Mouse (Mus musculus): ENCODE measurements at regions not wholly inside any gene's neighbourhood (a gene's known extent, or its start where the extent isn't known, plus 50 kb on each side); places are given as distances from the start of the nearest gene placed in this dataset.

DNA sequence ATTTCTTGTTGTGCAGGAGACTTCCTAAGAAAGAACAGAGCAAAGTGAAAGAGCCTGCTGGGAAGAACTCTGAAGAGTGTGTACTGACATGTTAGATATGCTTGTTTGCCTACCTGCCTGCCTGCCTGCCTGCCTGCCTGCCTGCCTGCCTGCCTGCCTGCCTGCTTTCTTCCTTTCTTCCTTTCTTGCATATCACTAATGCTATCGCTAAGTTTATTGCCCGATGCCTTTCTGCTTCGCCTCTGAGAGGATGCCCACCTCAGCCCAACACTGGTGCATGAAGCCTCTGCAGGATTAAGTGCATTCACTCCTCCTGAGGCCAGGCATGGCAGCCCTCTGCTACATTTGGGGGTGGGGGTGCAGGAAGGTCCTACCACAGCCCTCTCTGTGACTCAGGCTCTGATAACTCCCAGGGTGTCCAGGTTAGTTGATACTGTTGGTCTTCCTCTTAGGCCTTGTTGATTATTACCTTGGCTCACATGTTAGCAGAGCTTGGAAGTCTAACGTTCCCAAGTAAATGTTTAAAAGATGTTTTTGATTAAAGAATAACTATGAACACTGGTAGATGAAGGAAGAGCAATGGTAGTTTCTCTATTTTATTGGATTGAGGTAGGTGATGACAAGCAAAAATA lies 547.6 kb downstream of the Etv1 start:
- no peaks in the 10 kb centered on the region for H3K36me3 ChIP-seq (replicated peaks in 1 of 2; ENCODE audit: control insufficient read depth in 1 of 2, insufficient read depth in 1 of 2, low read length in 1 of 2)
- H3K27ac ChIP-seq (ENCODE audit: insufficient read depth, low read depth) = no peak overlapping the region
- no peaks in the 10 kb centered on the region for H3K79me2 ChIP-seq (replicated peaks; ENCODE audit: control insufficient read depth, extremely low read depth, insufficient read depth, poor library complexity, severe bottlenecking)
- H3K4me1 ChIP-seq (ENCODE audit: control insufficient read depth in 1 of 2, insufficient read depth in 2 of 2) = no peaks in the 10 kb centered on the region
- no peaks in the 10 kb centered on the region for H3K9me3 ChIP-seq (replicated peaks; ENCODE audit: low read length)
- no peak for TF ChIP-seq SIN3A (IDR thresholded peaks at IDR 0.05; ENCODE audit: low read length)
- TF ChIP-seq HCFC1 (IDR thresholded peaks at IDR 0.05; ENCODE audit: low read depth, low read length) = no peak
- TF ChIP-seq KAT2A (IDR thresholded peaks at IDR 0.05; ENCODE audit: insufficient replicate concordance, low read length) = no peak
- TF ChIP-seq SMC3 (IDR thresholded peaks at IDR 0.05; ENCODE audit: low read depth, low read length) = no peak
- no peak for TF ChIP-seq BHLHE40 (IDR thresholded peaks at IDR 0.05; ENCODE audit: low read depth, low read length)
- no peak overlapping the region for H3K4me3 ChIP-seq (replicated peaks in 1 of 3; ENCODE audit: low read depth in 2 of 3, low read length in 2 of 3, poor library complexity in 1 of 3)
- H3K4me2 ChIP-seq (ENCODE audit: insufficient read depth, low read depth, poor library complexity, severe bottlenecking) = no peak overlapping the region
- in situ Hi-C loops (cut with MboI; ENCODE audit: low pct_ligation_motif_present, low pct_unique_long_range_greater_than_20kb, low sequenced_read_pairs) = no loop called here
- H3K27me3 ChIP-seq (replicated peaks) = no peaks in the 10 kb centered on the region
- H3K9ac ChIP-seq (ENCODE audit: insufficient read depth, low read depth) = no peak overlapping the region
- dilution Hi-C loops (cut with MboI; ENCODE audit: extremely low pct_ligation_motif_present, extremely low pct_unique_long_range_greater_than_20kb, low sequenced_read_pairs) = no loop called here
- DNase-seq (ENCODE audit: extremely low read depth) = no peak

DNA sequence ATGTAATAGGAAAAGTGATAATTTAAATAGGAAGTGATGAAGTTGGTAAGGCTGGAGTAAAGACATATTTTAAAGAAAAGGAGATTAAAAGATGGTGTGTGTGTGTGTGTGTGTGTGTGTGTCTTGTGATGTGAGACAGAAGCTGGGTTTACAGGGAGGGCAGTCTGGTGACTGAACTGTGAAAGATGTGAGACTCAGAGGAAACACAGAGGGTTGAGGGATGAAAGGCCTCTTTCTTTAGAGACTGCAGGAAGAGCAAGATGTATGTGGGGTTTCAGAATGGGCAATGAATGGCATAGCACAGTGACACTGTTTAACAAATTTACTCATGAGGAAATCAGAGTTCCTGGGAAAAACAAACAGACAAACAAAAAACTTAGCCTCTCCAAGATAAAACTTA lies 549.2 kb downstream of the Etv1 start:
- H3K36me3 ChIP-seq (replicated peaks in 1 of 2; ENCODE audit: control insufficient read depth in 1 of 2, insufficient read depth in 1 of 2, low read length in 1 of 2) = no peaks in the 10 kb centered on the region
- TF ChIP-seq MXI1 (IDR thresholded peaks at IDR 0.05; ENCODE audit: low read depth, low read length) = no peak
- no peak for TF ChIP-seq POLR2A (IDR thresholded peaks at IDR 0.05; ENCODE audit: low read depth, low read length)
- no peak for TF ChIP-seq JUN (IDR thresholded peaks at IDR 0.05; ENCODE audit: insufficient read depth, low read depth, low read length)
- no peak for TF ChIP-seq IRF4 (IDR thresholded peaks at IDR 0.05; ENCODE audit: low read depth, low read length)
- no peak for TF ChIP-seq ZNF384 (IDR thresholded peaks at IDR 0.05; ENCODE audit: low read depth, low read length)
- TF ChIP-seq HCFC1 (IDR thresholded peaks at IDR 0.05; ENCODE audit: low read depth, low read length) = no peak
- no peak for TF ChIP-seq UBTF (IDR thresholded peaks at IDR 0.05; ENCODE audit: low read depth, low read length)
- no peak for TF ChIP-seq CHD1 (IDR thresholded peaks at IDR 0.05; ENCODE audit: low read depth, low read length)
- no peak for TF ChIP-seq MEF2A (IDR thresholded peaks at IDR 0.05; ENCODE audit: borderline replicate concordance, low read depth, low read length)
- no peak for TF ChIP-seq ZKSCAN1 (IDR thresholded peaks at IDR 0.05; ENCODE audit: borderline replicate concordance, low read depth, low read length)
- no peak for TF ChIP-seq ZMIZ1 (IDR thresholded peaks at IDR 0.05; ENCODE audit: low read depth, low read length)
- TF ChIP-seq TBP (conservative IDR thresholded peaks at IDR 0.05; ENCODE audit: low read depth, low read length) = no peak
- no peak for TF ChIP-seq POLR2AphosphoS2 (IDR thresholded peaks at IDR 0.05; ENCODE audit: low read depth, low read length)
- no peak for TF ChIP-seq ZC3H11A (IDR thresholded peaks at IDR 0.05; ENCODE audit: low read depth, low read length)
- TF ChIP-seq SMC3 (IDR thresholded peaks at IDR 0.05; ENCODE audit: low read depth, low read length) = no peak
- no peak for TF ChIP-seq ELF1 (IDR thresholded peaks at IDR 0.05; ENCODE audit: low read depth, low read length)
- dilution Hi-C loops (cut with MboI; ENCODE audit: extremely low pct_ligation_motif_present, extremely low pct_unique_long_range_greater_than_20kb, low sequenced_read_pairs) (no loop called here), in situ Hi-C loops (cut with MboI; ENCODE audit: low pct_ligation_motif_present, low pct_unique_long_range_greater_than_20kb, low sequenced_read_pairs) (no loop called here)
- H3K9ac ChIP-seq (ENCODE audit: insufficient read depth, low read depth) = no peak overlapping the region
- H3K4me1 ChIP-seq (ENCODE audit: control insufficient read depth in 1 of 2, insufficient read depth in 2 of 2) = no peaks in the 10 kb centered on the region
- no peak overlapping the region for H3K27ac ChIP-seq (ENCODE audit: insufficient read depth, low read depth)
- no peak overlapping the region for H3K4me3 ChIP-seq (replicated peaks in 1 of 3; ENCODE audit: low read depth in 2 of 3, low read length in 2 of 3, poor library complexity in 1 of 3)
- H3K4me2 ChIP-seq (ENCODE audit: insufficient read depth, low read depth, poor library complexity, severe bottlenecking) = no peak overlapping the region
- no peaks in the 10 kb centered on the region for H3K9me3 ChIP-seq (replicated peaks; ENCODE audit: low read length)
- H3K79me2 ChIP-seq (replicated peaks; ENCODE audit: control insufficient read depth, extremely low read depth, insufficient read depth, poor library complexity, severe bottlenecking) = no peaks in the 10 kb centered on the region
- H3K27me3 ChIP-seq (replicated peaks) = no peaks in the 10 kb centered on the region
- no peak for DNase-seq (ENCODE audit: extremely low read depth)
